Mouse (Mus musculus): Measurements from ENCODE around the gene Myh14.

The Myh14 gene

DNA sequence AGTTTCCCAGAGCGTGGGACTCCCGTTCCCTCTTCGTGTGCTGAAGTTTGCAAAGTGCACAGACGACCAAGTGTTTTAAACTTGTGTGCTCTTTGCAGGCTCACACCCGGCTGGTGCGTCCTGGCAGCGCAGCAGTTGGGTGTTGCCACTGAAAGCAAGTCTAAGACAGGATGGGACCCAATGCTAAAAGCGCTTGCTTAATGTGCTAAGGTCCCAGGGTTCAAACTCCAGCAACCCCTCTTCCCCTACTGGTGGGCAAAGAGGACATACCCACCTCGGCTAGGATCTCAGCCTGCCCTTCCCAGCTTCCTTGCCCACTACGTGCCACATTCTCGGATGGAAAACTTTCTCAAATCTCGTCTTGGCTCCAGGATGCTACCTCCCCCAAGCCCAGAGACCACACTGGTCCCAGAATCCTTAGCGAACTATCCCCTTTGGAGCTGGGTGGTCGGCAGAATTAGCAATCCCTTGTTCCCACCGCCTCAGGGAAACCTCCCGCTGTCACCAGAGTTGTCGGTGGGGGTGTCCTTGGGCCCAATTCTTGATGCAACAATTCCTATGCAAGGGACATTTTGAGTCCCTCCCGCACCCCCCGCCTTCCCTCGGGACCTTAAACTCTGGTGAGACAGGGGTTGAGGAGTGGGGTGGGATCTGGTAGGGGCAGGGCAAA is 67.3 kb downstream of the Myh14 start:
- intact Hi-C loops (cut with DNase I), result no loop called here

DNA sequence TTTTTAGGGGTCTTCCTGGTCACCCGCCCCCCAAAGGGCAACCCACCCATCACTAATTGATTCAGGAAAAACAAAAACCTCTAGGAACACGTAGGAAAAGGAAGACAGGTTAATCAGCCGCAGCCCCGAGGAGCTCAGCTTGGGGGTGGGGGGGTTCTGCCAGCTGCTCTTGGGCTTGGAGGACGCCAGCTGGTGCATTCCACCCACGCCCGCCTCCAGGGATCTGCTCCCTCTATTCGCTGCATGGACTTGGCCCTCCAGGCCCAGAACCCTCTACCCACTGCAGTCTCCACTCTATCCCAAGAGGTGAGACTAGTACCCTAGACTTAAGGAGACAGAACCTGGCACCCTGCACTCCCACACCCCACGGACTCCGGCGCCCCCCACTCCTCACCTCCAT is 68.2 kb downstream of the Myh14 start:
- intact Hi-C loops (cut with DNase I), result no loop called here

DNA sequence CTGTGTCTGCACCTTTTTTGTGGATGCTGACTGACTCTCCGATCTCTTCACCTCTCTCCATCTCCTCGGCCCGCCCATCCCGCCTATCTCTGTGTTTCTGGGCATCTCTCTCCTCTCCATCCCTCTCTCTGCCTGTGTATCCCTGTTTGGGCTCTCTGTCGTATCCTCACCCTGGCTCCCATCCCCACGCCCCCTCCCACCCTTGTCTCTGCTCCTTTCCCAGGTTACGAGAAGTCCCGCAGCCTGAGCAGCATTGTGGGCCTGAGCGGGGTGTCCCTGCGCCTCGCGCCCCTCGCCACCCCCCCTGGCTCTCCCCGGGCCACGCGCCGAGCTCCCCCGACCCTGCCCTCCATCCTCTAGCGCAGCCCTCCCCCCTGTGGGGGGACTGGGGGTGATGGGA is 69.0 kb downstream of the Myh14 start:
- intact Hi-C loops (cut with DNase I), result no loop called here

DNA sequence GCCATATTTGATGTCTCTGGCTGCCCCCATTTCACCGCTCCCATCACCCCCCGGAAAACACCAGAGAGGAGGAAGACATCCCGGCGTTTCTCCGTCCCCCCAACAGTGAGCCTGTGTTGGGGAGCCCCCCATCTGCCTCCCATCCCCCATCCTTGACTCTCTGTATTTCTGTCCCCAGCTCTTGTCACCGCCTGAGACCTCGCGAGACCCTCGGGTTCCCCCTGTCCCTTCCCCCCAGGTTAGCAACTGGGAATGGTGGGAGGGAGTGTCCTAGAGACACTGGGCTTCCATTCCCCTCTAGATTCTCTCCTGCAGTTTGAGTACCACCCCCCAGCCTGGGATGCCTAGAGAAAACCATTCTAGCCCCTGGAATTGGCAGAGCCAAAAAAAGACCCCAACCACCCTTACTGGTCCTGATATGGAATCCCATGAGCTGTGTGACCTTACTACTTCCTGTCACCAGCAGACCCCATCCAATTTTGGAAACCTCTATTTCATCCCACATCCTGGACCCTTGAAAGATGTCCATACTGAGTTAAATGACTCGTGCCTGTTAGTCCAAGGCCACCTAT is 69.9 kb downstream of the Myh14 start:
- intact Hi-C loops (cut with DNase I), result no loop called here

DNA sequence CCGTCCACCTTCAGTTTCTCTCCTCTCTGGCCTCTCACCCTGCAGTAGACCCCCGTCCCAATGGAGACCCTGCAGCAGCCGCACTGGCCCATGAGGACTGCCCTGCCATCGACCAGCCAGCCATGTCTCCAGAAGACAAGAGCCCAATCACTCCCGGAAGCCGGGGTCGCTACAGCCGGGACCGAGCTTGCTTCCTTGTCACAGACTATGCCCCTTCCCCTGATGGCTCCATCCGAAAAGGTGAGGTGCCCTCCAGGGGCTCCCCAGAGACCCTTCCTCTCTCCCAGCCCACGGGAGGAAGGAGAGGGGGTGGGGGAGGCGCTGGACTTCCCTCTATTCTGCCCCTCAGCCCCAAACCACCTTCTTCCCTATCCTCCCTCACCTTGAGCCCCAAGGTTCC is 72.3 kb downstream of the Myh14 start:
- intact Hi-C loops (cut with DNase I), result no loop called here

DNA sequence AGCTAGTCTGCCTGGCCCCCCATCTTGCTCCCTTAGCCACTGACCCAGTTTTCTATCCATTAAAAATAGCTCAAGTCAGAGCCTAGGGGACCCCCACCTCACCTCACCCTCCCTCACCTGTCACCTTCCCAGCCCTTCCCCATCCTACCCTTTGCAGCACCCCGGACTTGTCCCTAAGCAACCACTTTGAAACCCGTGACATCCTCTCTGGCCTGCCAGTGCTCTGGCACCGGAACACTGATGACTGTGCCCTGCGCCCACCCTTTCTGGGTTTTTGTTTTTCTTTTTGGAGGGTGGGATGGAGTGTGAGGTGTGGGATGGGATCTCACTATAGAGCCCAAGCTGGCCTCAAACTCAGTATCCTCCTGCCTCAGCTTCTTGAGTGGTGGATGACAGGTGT is 73.0 kb downstream of the Myh14 start:
- intact Hi-C loops (cut with DNase I), result no loop called here

DNA sequence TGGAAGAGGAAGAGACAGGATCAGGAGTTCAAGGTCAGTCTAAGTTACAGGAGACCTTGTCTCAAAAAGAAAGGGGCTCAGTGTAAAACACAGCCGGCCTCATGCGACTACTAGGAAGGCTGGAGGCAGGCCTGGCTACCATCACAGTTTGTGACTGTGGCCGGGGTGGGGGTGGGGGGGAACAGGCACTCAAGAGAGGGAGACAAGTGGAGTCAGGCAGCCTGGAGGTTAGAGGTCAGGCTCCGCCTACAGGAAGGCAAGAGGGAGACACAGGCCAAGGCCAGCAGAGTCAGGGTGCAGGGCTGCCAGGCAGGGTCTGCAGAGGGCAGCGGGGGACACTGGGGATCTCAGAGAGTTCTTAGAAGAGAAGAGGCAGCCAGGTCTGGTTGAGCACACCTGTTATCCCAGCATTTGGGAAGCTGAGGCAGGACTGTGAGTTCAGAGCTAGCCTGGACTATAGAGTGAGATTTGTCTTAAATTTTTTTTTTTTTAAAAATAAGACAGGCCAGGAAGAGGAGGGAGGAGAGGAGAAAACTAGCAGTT is 73.6 kb downstream of the Myh14 start:
- intact Hi-C loops (cut with DNase I), result no loop called here

DNA sequence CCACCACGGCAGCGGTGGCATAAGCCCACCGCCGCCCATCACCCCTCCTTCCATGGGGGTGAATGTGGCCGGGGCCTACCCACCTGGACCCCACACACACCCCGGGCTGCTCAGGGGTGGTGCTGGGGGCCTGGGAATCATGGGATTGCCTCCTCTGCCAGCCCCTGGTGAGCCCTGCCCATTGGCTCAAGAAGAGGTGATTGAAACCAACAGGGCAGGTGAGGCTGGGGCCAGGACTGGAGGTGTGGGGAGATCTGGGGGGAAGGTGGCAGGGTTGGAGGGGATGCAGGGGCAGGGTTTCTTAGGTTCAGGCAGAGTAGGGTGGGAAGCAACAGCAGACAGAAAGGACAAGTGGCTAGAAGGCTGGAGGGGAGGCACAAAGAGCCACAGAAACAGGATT is 74.6 kb downstream of the Myh14 start:
- intact Hi-C loops (cut with DNase I), result no loop called here

DNA sequence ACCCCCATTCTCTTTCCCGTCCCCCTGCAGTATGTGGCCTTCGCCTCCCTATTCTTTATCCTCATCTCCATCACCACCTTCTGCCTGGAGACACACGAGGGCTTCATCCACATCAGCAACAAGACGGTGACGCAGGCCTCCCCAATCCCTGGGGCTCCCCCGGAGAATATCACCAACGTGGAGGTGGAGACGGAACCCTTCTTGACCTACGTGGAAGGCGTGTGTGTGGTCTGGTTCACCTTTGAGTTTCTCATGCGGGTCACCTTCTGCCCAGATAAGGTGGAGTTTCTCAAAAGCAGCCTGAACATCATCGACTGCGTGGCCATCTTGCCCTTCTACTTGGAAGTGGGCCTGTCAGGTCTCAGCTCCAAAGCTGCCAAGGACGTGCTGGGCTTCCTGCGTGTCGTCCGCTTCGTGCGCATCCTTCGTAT is 75.5 kb downstream of the Myh14 start:
- intact Hi-C loops (cut with DNase I), result no loop called here

DNA sequence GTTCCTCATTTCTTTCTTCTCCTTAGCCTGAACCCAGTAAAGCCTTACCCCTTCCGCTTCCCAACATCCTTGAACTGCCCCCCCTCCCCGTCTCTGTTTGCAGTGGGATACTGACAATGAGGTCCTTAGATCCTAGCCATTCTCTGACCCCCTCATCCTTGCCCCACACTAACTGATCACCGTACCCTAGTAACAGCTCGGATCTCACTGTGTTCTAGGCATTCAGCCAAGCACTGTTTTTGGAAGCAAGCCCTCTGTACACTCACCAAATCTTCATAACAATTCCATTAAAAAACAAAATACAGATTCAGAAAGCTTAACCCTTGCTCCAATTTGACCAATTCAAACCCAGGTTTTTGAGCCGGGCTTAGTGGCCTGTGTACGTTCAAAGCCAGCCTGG is 76.4 kb downstream of the Myh14 start:
- intact Hi-C loops (cut with DNase I), result no loop called here

DNA sequence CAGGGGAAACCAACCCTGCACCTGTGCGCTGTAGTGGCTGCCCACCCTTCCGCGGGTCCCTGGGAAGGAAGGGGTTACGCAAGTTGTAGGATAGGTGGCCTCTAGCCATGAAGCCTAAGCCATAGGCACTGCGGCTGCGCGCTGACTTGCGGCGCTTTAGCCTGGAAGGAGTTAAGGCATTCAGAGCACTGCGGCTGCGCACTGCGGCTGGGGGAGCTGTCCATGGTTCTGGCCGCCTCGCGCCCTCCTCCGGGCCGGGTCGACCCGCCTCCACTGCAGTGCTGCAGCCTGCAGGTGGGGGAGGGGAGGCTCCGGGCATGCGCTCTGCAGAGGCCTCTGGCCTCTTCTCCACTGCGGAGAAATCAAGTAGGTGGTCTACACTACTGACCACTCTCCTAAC is 76.9 kb downstream of the Myh14 start:
- intact Hi-C loops (cut with DNase I), result no loop called here

DNA sequence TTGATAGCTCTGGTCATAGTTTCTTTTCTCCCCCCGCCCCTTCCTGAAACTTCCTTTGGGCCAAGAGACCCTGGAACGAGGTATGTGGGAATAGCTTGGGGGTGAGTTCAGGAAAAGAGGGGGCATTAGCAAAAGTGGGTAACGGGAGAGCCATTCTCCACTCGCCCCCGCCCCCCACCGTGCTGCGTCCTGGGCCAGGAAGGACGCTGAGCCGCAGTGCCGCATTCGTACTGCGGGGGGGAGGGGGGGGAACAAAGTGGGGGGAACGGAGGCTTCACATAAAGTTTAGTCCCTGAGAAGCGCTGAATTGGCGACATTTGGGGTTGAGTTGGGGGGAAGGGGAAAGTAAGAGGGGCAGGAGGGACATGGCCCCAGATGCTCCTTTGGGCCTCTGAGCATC is 77.6 kb downstream of the Myh14 start:
- intact Hi-C loops (cut with DNase I), result no loop called here

DNA sequence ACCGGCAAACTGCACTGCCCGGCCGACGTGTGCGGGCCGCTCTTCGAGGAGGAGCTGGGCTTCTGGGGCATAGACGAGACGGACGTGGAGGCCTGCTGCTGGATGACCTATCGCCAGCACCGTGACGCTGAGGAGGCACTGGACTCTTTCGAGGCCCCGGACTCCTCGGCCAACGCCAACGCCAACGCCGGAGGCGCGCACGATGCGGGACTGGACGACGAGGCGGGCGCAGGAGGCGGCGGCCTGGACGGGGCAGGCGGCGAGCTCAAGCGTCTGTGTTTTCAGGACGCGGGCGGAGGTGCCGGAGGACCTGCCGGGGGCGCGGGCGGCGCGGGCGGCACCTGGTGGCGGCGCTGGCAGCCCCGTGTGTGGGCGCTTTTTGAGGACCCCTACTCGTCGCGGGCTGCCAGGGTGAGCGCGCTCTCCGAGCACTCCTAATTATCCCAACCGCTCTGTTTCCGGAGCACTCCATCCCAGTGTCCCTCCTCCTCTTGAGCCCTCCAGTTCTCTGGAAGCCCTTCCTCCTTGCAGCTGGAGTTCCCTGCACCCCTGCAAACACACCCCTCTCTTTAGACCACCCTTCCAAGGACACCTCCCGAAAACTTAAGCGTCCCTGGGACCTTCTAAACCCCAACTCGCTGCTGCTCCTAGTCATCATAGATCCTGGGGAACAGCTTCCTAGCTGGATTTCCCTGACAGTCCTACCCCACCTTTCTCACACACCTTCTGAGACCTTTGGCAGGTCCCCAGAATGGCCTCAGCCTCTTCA is 79.1 kb downstream of the Myh14 start:
- intact Hi-C loops (cut with DNase I), result no loop called here

DNA sequence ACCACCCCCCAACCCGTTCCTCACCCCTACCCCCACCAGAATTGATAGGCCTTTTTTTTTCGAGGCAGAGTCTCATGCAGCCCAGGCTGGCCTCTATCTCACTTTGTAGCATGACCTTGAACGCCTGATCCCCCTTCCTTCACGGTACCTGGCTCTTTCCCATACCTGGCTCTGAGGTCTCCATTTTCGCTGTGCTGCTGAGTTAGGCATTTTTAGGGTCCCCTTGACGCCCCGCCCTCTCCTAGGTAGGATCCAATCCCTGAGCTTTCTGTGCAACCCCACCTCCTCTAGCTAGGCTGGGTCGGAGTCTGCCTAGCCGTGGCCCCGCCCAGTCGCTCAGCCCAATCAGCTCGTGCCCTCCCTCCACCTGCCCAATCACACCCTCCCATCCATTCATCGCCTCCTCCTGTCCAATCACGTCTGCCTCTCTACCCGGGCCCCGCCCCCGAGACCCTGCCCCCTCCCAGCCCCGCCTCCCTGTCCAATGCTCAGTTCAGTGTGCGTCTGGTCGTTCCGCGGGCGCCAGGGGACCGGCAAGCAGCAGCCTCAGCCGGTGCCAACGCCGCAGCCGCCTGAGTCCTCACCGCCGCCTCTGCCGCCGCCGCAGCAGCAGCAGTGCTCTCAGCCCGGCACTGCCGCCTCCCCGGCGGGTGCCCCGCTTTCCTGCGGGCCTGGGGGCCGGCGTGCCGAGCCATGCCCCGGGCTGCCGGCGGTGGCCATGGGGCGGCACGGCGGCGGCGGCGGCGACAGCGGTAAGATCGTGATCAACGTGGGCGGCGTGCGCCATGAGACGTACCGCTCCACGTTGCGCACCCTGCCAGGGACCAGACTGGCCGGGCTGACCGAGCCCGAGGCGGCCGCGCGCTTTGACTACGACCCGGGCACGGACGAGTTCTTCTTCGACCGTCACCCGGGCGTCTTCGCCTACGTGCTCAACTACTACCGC is 80.0 kb downstream of the Myh14 start, which contains the start of gene Kcnc3:
Gene Kcnc3 (plus strand): TSS at position 263 of the 946 bp plus-strand sequence.
- intact Hi-C loops (cut with DNase I), result no loop called here

DNA sequence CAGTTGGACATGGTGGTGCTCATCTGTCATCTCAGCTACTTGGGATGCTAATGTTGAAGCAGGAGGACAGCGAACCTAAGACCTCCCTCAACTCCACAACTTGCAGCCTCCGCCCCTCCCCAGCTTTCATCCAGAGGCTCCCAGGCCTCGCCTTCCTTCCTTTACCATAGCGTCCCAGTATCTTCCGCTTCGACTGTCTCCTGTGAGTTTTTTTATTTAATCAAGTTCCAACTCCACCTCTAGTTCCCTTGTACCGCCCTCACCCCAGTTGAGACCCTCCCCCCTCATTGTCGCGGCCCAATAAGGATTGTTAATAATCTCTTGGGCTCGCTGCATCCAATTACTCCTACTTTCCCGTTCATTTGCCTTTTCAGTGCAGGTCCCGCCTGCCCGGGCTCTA is 80.7 kb downstream of the Myh14 start:
- intact Hi-C loops (cut with DNase I), result loop anchor here (10.0 kb wide), 1 partner anchor 55 kb away; no protein-coding TSS in a partner anchor

DNA sequence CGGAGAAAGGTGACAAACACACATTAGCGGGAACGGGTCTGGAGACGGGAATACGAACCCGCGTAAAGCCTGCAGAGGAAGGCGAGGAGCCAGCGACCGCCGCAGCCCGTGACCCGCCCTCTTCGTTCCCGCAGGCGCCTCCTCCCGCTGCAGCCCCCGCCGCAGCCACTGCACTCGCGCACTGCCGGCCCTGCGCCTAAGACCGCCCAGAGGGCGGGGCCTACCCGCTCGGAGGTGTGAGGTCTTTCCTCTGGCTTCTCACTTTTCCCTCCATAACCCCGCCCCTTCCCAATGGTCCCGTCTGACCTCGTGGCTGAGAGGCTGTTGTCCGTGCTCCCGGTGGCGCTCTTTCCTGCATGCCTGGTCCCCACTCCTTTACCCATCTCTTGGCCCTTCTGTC is 81.5 kb downstream of the Myh14 start:
- intact Hi-C loops (cut with DNase I), result loop anchor here (10.0 kb wide), 1 partner anchor 56 kb away; no protein-coding TSS in a partner anchor

DNA sequence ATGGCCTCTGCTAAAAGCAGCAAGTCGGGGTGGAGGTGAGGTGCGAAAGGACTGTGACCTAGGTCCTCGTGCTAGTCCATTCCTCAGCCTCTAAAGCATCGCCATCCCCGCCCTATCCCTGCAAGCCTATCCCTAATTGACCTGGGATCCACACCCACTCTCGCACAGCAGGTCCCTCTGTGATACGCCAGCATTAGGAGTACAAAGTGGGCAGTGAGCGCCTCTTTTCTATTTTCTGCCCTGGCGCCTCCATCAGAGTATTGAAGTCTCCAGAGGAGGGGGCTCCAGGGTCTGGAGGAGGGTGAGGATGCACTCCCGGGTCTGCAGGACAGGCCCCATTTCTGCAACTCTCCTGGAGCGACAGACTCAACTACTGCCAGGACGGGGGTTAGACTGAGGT is 82.3 kb downstream of the Myh14 start:
- intact Hi-C loops (cut with DNase I), result loop anchor here (10.0 kb wide), 1 partner anchor 56 kb away; no protein-coding TSS in a partner anchor

DNA sequence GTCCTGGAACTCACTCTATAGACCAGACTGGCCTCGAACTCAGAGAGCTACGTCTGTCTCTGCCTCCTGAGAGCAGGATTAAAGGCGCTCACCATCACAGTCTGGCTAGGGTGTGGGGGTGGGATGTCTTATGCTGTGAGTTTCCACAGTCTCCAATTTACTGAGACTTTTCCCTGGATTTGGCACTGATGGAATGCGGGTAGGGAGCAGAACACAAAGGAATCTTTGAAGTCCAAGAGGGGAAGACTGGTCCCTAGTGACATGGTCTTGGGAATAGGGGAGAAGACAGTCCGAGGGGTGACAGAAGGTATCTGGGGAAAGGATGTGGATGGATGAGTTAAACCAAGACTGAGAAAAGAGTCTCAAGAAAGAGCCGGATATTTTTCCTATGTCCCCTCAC is 83.0 kb downstream of the Myh14 start:
- intact Hi-C loops (cut with DNase I), result loop anchor here (10.0 kb wide), 1 partner anchor 57 kb away; no protein-coding TSS in a partner anchor

DNA sequence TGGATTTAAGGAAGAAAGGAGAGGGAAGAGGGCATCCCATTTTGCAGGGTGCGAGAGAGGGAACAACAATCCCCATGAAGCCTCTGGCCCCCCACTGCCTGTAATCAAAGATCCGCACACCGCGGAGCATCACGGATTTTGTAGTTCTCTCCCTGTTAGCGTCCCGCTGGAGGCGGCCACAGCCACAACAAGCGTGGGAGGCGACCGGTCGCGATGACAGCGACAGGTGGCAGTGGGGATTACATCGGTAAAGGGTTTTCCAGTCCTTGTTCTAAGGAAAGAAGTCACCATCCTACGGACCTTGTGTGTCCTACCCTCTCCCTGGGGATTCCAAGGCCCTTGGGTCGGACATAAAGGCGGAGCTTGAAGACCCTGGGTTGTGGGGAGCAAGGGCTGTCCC is 83.7 kb downstream of the Myh14 start:
- intact Hi-C loops (cut with DNase I), result loop anchor here (10.0 kb wide), 1 partner anchor 58 kb away; no protein-coding TSS in a partner anchor

DNA sequence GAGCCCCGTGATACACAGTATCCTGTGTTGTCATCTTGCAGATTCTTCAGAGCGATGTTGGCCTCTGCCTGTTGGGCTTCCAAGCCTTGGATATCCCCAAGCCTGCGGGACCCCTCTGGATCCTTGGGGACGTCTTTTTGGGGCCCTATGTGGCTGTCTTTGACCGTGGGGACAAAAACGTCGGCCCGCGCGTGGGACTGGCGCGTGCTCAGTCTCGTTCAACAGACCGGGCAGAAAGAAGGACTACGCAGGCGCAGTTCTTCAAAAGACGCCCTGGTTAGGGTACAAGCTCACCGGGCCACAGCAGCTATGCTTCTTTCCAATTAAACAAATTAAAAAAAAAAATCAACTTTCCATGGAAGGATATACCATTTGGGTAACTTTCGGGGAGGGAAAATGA is 84.1 kb downstream of the Myh14 start:
- intact Hi-C loops (cut with DNase I), result loop anchor here (10.0 kb wide), 1 partner anchor 58 kb away; no protein-coding TSS in a partner anchor

DNA sequence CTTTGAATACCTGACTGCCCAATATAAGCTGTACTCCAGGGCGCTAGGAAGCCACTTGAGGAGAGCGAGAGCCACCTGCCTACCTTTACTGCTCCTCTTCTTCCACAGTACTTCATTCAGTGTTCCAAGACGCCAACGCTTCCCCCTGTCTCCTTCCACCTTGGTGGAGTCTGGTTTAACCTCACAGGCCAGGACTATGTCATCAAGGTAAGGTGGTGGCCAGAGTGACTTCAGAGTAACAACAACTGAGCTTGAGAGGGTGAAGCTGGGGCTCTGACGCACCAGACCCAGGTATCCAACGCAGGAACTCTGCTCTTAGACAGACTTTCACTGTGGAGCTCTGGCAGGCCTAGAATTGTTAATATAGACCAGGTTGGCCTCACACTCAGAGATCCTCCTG is 85.0 kb downstream of the Myh14 start:
- intact Hi-C loops (cut with DNase I), result loop anchor here (10.0 kb wide), 1 partner anchor 59 kb away; no protein-coding TSS in a partner anchor
